Mouse (Mus musculus): Measurements from ENCODE around the gene Scap. TPM values are rescaled to one million over a fixed set of nuclear protein-coding genes. Genes with fewer than 3 reads are reported as not detected.
A peak's percentile ranks its signal among the peaks of the same experiment; 100 is the strongest.

Gene Scap
- 32.1 and 33.4 TPM in 2 replicates for polyA plus RNA-seq (2015; fragmentation: Nextera tagmentation; extraction: Ambion mirVana)

- Histone ChIP-seq H3K27ac (peak within 1 kb of the TSS; percentile 70), H3K4me2 (ENCODE audit: low read length) (peak within 1 kb of the TSS; percentile 91), H3K9me3 (replicated peaks; ENCODE audit: low read length) (no peaks in the 10 kb centered on the region), H3K9ac (ENCODE audit: low read depth, low read length) (peak within 1 kb of the TSS; percentile 72), H3K4me3 (replicated peaks; ENCODE audit: low read depth, low read length) (peak within 1 kb of the TSS; percentile 87), H3K27me3 (ENCODE audit: insufficient read depth, low read length) (no peaks in the 10 kb centered on the region), H3K36me3 (ENCODE audit: insufficient read depth, low read length) (no peaks in the 10 kb centered on the region), H3K4me1 (replicated peaks; ENCODE audit: insufficient read depth, low read length) (no peaks in the 10 kb centered on the region; the same call in 1 of the 2 replicates)
- peak; percentile 98 for TF ChIP-seq CTCF (IDR thresholded peaks at IDR 0.05; ENCODE audit: low read depth)
- under 1% methylated on average over 59 of the region's 78 CpGs for WGBS
- DNase-seq (ENCODE audit: low spot score) (peak; percentile 95), ATAC-seq (replicated peaks; ENCODE audit: low FRiP score, low read depth) (peak; percentile 89)
Observed at GRCm38 (mm10) chr9:110333135-110333895, at the start of gene Scap. TSS of gene Scap (plus strand) at chr9:110333288.

GRCm38 (mm10) chr9:110284075-110284697 lies 48.9 kb upstream of the Scap start:
- DNase-seq (ENCODE audit: low spot score) = no peak
- H3K4me3 ChIP-seq (replicated peaks; ENCODE audit: low read depth, low read length) = no peak overlapping the region
- no peaks in the 10 kb centered on the region for H3K9me3 ChIP-seq (replicated peaks; ENCODE audit: low read length)
- H3K27ac ChIP-seq = no peak overlapping the region
- H3K4me1 ChIP-seq (replicated peaks; ENCODE audit: insufficient read depth, low read length) = no peaks in the 10 kb centered on the region
- H3K36me3 ChIP-seq (ENCODE audit: insufficient read depth, low read length) = no peaks in the 10 kb centered on the region
- H3K4me2 ChIP-seq (ENCODE audit: low read length) = no peak overlapping the region
- WGBS = 94% methylated on average over 8 of the region's 10 CpGs
- ATAC-seq (replicated peaks; ENCODE audit: low FRiP score, low read depth) = no peak
- no peak for TF ChIP-seq CTCF (IDR thresholded peaks at IDR 0.05; ENCODE audit: low read depth)
- H3K9ac ChIP-seq (ENCODE audit: low read depth, low read length) = no peak overlapping the region
- no peaks in the 10 kb centered on the region for H3K27me3 ChIP-seq (ENCODE audit: insufficient read depth, low read length)

DNA sequence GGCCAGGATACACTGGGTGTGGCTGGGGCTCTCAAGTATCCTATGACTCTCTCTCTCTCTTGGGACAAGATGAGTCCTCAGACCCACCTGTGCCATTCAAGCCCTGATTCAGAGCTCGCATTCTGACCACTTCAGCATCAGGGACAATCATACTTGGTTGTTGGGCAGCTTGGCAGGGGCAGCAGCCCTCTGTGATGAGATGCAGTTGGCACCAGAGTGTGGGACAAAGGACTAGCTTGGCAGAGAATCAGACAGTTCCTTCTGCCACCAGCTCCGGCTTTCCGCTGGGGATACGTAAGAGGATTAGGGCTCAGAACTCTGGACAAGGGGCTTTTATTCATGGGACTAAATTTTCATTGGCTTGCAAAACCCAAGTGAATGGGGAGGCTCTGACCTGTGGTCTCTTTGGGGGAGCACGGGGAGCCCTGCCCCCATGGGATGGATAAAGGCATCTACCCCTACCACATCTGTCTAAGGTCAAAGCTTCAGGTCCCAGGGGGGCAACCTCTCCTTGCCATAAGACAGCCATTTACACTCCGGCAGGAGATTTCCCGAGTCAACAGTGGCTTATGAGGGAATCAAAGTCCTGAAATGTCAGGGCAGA lies 45.7 kb upstream of the Scap start:
- no peak for TF ChIP-seq CTCF (IDR thresholded peaks at IDR 0.05; ENCODE audit: low read depth)
- Histone ChIP-seq H3K36me3 (ENCODE audit: insufficient read depth, low read length) (no peaks in the 10 kb centered on the region), H3K9ac (ENCODE audit: low read depth, low read length) (no peak overlapping the region), H3K27me3 (ENCODE audit: insufficient read depth, low read length) (no peaks in the 10 kb centered on the region), H3K27ac (no peak overlapping the region), H3K4me1 (replicated peaks; ENCODE audit: insufficient read depth, low read length) (no peaks in the 10 kb centered on the region), H3K9me3 (replicated peaks; ENCODE audit: low read length) (no peaks in the 10 kb centered on the region), H3K4me3 (replicated peaks; ENCODE audit: low read depth, low read length) (no peak overlapping the region), H3K4me2 (ENCODE audit: low read length) (no peak overlapping the region)
- DNase-seq (ENCODE audit: low spot score) (no peak), ATAC-seq (replicated peaks; ENCODE audit: low FRiP score, low read depth) (no peak)
- 82% methylated on average over 7 of the region's 7 CpGs for WGBS

GRCm38 (mm10) chr9:110293254-110293718 lies 39.8 kb upstream of the Scap start:
- TF ChIP-seq CTCF (IDR thresholded peaks at IDR 0.05; ENCODE audit: low read depth) = no peak
- no peaks in the 10 kb centered on the region for H3K36me3 ChIP-seq (ENCODE audit: insufficient read depth, low read length)
- WGBS = 61% methylated on average over 12 of the region's 12 CpGs
- H3K4me1 ChIP-seq (replicated peaks; ENCODE audit: insufficient read depth, low read length) = no peaks in the 10 kb centered on the region
- H3K4me2 ChIP-seq (ENCODE audit: low read length) = no peak overlapping the region
- H3K27me3 ChIP-seq (ENCODE audit: insufficient read depth, low read length) = no peaks in the 10 kb centered on the region
- no peak for DNase-seq (ENCODE audit: low spot score)
- H3K27ac ChIP-seq = no peak overlapping the region
- ATAC-seq (replicated peaks; ENCODE audit: low FRiP score, low read depth) = no peak
- H3K9me3 ChIP-seq (replicated peaks; ENCODE audit: low read length) = no peaks in the 10 kb centered on the region
- H3K9ac ChIP-seq (ENCODE audit: low read depth, low read length) = no peak overlapping the region
- H3K4me3 ChIP-seq (replicated peaks; ENCODE audit: low read depth, low read length) = no peak overlapping the region

GRCm38 (mm10) chr9:110293873-110294415 lies 39.1 kb upstream of the Scap start:
- H3K27me3 ChIP-seq (ENCODE audit: insufficient read depth, low read length) = no peaks in the 10 kb centered on the region
- no peak overlapping the region for H3K4me2 ChIP-seq (ENCODE audit: low read length)
- ATAC-seq (replicated peaks; ENCODE audit: low FRiP score, low read depth) (no peak), DNase-seq (ENCODE audit: low spot score) (no peak)
- no peak for TF ChIP-seq CTCF (IDR thresholded peaks at IDR 0.05; ENCODE audit: low read depth)
- H3K27ac ChIP-seq = no peak overlapping the region
- no peaks in the 10 kb centered on the region for H3K36me3 ChIP-seq (ENCODE audit: insufficient read depth, low read length)
- H3K9me3 ChIP-seq (replicated peaks; ENCODE audit: low read length) = no peaks in the 10 kb centered on the region
- H3K9ac ChIP-seq (ENCODE audit: low read depth, low read length) = no peak overlapping the region
- WGBS = 87% methylated on average over 13 of the region's 13 CpGs
- no peaks in the 10 kb centered on the region for H3K4me1 ChIP-seq (replicated peaks; ENCODE audit: insufficient read depth, low read length)
- H3K4me3 ChIP-seq (replicated peaks; ENCODE audit: low read depth, low read length) = no peak overlapping the region

DNA sequence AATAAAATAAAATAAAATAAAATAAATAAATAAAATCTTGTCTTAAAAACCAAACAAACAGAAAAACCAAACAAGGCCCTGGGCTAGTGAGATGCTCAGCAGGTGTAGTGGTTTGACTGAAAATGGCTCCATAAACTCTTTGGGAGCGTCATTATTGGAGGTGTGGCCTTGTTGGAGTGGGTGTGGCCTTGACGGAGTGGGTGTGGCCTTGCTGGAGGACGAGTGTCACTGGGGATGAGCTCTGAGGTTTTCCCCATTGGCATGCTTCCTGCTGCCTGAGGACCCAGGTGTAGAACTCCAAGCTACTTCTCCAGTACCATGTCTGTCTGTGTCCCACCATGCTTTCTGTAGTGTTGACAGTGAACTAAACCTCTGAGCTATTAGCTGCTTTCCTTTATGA lies 38.3 kb upstream of the Scap start:
- Histone ChIP-seq H3K9me3 (replicated peaks; ENCODE audit: low read length) (no peaks in the 10 kb centered on the region), H3K9ac (ENCODE audit: low read depth, low read length) (no peak overlapping the region), H3K27me3 (ENCODE audit: insufficient read depth, low read length) (no peaks in the 10 kb centered on the region), H3K27ac (no peak overlapping the region), H3K36me3 (ENCODE audit: insufficient read depth, low read length) (no peaks in the 10 kb centered on the region), H3K4me1 (replicated peaks; ENCODE audit: insufficient read depth, low read length) (no peaks in the 10 kb centered on the region), H3K4me2 (ENCODE audit: low read length) (no peak overlapping the region), H3K4me3 (replicated peaks; ENCODE audit: low read depth, low read length) (no peak overlapping the region)
- no peak for DNase-seq (ENCODE audit: low spot score)
- no peak for ATAC-seq (replicated peaks; ENCODE audit: low FRiP score, low read depth)
- WGBS = 50% methylated on average over 3 of the region's 3 CpGs
- TF ChIP-seq CTCF (IDR thresholded peaks at IDR 0.05; ENCODE audit: low read depth) = no peak
